Comparison of ENCODE assay signal across 16 mouse cellular contexts in the genomic region with DNA sequence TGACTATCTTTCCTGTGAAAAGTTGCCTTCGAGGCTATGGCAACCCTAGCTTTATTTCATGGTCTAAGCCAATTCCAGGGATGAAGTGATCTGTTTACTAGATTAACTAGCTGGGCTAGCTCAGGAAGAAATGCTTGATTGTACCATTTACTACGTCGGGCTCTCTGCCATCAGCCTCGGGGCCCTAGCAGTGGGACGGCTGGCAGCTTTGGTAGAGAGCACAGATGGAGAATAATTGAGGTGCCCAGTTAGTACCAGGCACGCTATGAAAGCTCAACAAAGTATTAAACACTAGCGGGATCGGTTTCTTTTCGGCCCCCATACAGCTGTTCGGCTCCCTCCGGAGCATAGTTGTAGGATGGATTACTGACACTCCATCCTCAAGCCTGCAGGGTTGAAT.
DNase-seq lines count a peak whose midpoint lies in the region; ATAC-seq lines count a peak whose summit lies in the region.
"Had no signal": no experiment of that assay in that cellular context is flagged by ENCODE, and none has a peak within 500 bp of the region (broad histone marks: within the 10 kb centered on the region; RNA-seq: fewer than 3 reads in every experiment).

No protein-coding gene starts in this region.

- H3K4me3 ChIP-seq in forebrain, embryonic 14.5 days (ENCODE audit: low read depth, low read length) = no peak overlapping the region
- no peak overlapping the region for H3K4me3 ChIP-seq in forebrain, embryonic 12.5 days (replicated peaks)
- H3K4me3 ChIP-seq in neural tube, embryonic 13.5 days = no peak overlapping the region
- H3K4me3 ChIP-seq in hindbrain, embryonic 16.5 days (ENCODE audit: low read length) = no peak overlapping the region
- H3K4me3 ChIP-seq: heart, embryonic 12.5 days; limb, embryonic 15.5 days; midbrain, embryonic 15.5 days had no signal

- no peak overlapping the region for H3K9ac ChIP-seq in forebrain, embryonic 14.5 days (ENCODE audit: low read length)
- H3K9ac ChIP-seq in forebrain, embryonic 12.5 days = no peak overlapping the region
- no peak overlapping the region for H3K9ac ChIP-seq in neural tube, embryonic 13.5 days
- H3K9ac ChIP-seq in hindbrain, embryonic 16.5 days (ENCODE audit: low read depth, low read length) = no peak overlapping the region
- H3K9ac ChIP-seq: heart, embryonic 12.5 days; limb, embryonic 15.5 days; midbrain, embryonic 15.5 days had no signal

- H3K4me2 ChIP-seq in forebrain, embryonic 14.5 days (ENCODE audit: low read length) = no peak overlapping the region
- no peak overlapping the region for H3K4me2 ChIP-seq in forebrain, embryonic 12.5 days
- no peak overlapping the region for H3K4me2 ChIP-seq in neural tube, embryonic 13.5 days
- no peak overlapping the region for H3K4me2 ChIP-seq in hindbrain, embryonic 16.5 days (ENCODE audit: low read length)
- H3K4me2 ChIP-seq: heart, embryonic 12.5 days; limb, embryonic 15.5 days; midbrain, embryonic 15.5 days had no signal

- no peaks in the 10 kb centered on the region for H3K9me3 ChIP-seq in forebrain, embryonic 14.5 days (replicated peaks; ENCODE audit: control insufficient read depth, low read length)
- H3K9me3 ChIP-seq in forebrain, embryonic 12.5 days = no peaks in the 10 kb centered on the region
- no peaks in the 10 kb centered on the region for H3K9me3 ChIP-seq in neural tube, embryonic 13.5 days
- no peaks in the 10 kb centered on the region for H3K9me3 ChIP-seq in hindbrain, embryonic 16.5 days (ENCODE audit: control insufficient read depth, low read length)
- H3K9me3 ChIP-seq: heart, embryonic 12.5 days; limb, embryonic 15.5 days; midbrain, embryonic 15.5 days had no signal

- no peaks in the 10 kb centered on the region for H3K27me3 ChIP-seq in forebrain, embryonic 14.5 days (replicated peaks; ENCODE audit: control insufficient read depth, insufficient read depth, low read length)
- no peaks in the 10 kb centered on the region for H3K27me3 ChIP-seq in forebrain, embryonic 12.5 days
- no peaks in the 10 kb centered on the region for H3K27me3 ChIP-seq in neural tube, embryonic 13.5 days
- H3K27me3 ChIP-seq in hindbrain, embryonic 16.5 days (replicated peaks; ENCODE audit: control insufficient read depth, insufficient read depth, low read length) = no peaks in the 10 kb centered on the region
- H3K27me3 ChIP-seq: heart, embryonic 12.5 days; limb, embryonic 15.5 days; midbrain, embryonic 15.5 days had no signal

- H3K36me3 ChIP-seq in forebrain, embryonic 14.5 days (ENCODE audit: control insufficient read depth, insufficient read depth, low read length) = no peaks in the 10 kb centered on the region
- H3K36me3 ChIP-seq in forebrain, embryonic 12.5 days (replicated peaks) = no peaks in the 10 kb centered on the region
- H3K36me3 ChIP-seq in neural tube, embryonic 13.5 days = no peaks in the 10 kb centered on the region
- H3K36me3 ChIP-seq in hindbrain, embryonic 16.5 days (ENCODE audit: control insufficient read depth, insufficient read depth, low read length) = no peaks in the 10 kb centered on the region
- H3K36me3 ChIP-seq: heart, embryonic 12.5 days; limb, embryonic 15.5 days; midbrain, embryonic 15.5 days had no signal

- ATAC-seq in forebrain, embryonic 14.5 days = peak; percentile 54; the same call in 1 of the 2 replicates
- no peak for ATAC-seq in forebrain, embryonic 12.5 days (ENCODE audit: low FRiP score)
- ATAC-seq in neural tube, embryonic 13.5 days (ENCODE audit: low read depth) = peak; percentile 59
- peak; percentile 76 for ATAC-seq in hindbrain, embryonic 16.5 days
- ATAC-seq in activated CD4-positive, CD25-positive, alpha-beta regulatory T cell, adult 4 months = no peak
- ATAC-seq: midbrain, embryonic 15.5 days had no signal

- WGBS in forebrain, embryonic 14.5 days = 68% methylated on average over 11 of the region's 11 CpGs
- WGBS in forebrain, embryonic 12.5 days = 94% methylated on average over 11 of the region's 11 CpGs
- WGBS in neural tube, embryonic 13.5 days = 77% methylated on average over 11 of the region's 11 CpGs
- 76% methylated on average over 11 of the region's 11 CpGs for WGBS in hindbrain, embryonic 16.5 days

- DNase-seq in forebrain, embryonic 14.5 days (ENCODE audit: low spot score) = peak; percentile 45
- no peak for DNase-seq in neural tube, embryonic 10.5 days (ENCODE audit: extremely low spot score, low spot score)
- DNase-seq in B cell, adult 2 months = no peak
- DNase-seq in kidney, postnatal 36 days = no peak
- DNase-seq: adrenal gland, adult 2 months; gastrocnemius, postnatal 25 days; kidney, adult 2 months; lung, adult 18-20 months; thymus, postnatal 4 days had no signal

- H3K4me1 ChIP-seq in forebrain, embryonic 14.5 days (ENCODE audit: control insufficient read depth, insufficient read depth, low read length) = no peaks in the 10 kb centered on the region
- H3K4me1 ChIP-seq in forebrain, embryonic 12.5 days = no peaks in the 10 kb centered on the region
- no peaks in the 10 kb centered on the region for H3K4me1 ChIP-seq in neural tube, embryonic 13.5 days (replicated peaks)
- no peaks in the 10 kb centered on the region for H3K4me1 ChIP-seq in hindbrain, embryonic 16.5 days (ENCODE audit: control insufficient read depth, insufficient read depth, low read depth, low read length)
- H3K4me1 ChIP-seq: heart, embryonic 12.5 days; limb, embryonic 15.5 days; midbrain, embryonic 15.5 days had no signal

- H3K27ac ChIP-seq in forebrain, embryonic 14.5 days (ENCODE audit: low read depth, low read length) = no peak overlapping the region
- H3K27ac ChIP-seq in forebrain, embryonic 12.5 days = no peak overlapping the region
- H3K27ac ChIP-seq in neural tube, embryonic 13.5 days (replicated peaks) = no peak overlapping the region
- H3K27ac ChIP-seq in hindbrain, embryonic 16.5 days (ENCODE audit: low read depth, low read length) = no peak overlapping the region
- H3K27ac ChIP-seq: limb, embryonic 15.5 days; midbrain, embryonic 15.5 days had no signal

Comparison
In these comparisons a context has a peak if more than half of its experiments do, and no peak if none do; other contexts are left out.
1. ATAC-seq: peak in forebrain, embryonic 14.5 days (single experiment), neural tube, embryonic 13.5 days (single experiment) and hindbrain, embryonic 16.5 days (single experiment); none in forebrain, embryonic 12.5 days (single experiment) and activated CD4-positive, CD25-positive, alpha-beta regulatory T cell, adult 4 months (single experiment).